Mouse (Mus musculus) neural tube, embryonic 10.5 days (tissue): ENCODE results near the gene Gaa.
A peak's percentile ranks its signal among the peaks of the same experiment; 100 is the strongest.
"Not testable (repeated sequence)": the region's sequence is repeated elsewhere in the genome, so short reads cannot be mapped to it uniquely, and the experiment has no call there.

Source experiments
- DNase-seq: peaks from one replicate; pipeline ENCODE4 v3.0.0-alpha.2; 2017; ENCODE audit warnings: low spot score; ENCODE audit errors: extremely low spot score

Gaa gene

GRCm38 (mm10) chr11:119267768-119268556 is at the start of gene Gaa:
TSS of gene Gaa (plus strand) at chr11:119267887.
- peak; percentile 98 for DNase-seq

- DNase-seq, result no peak
Measured at GRCm38 (mm10) chr11:119219816-119220465, 47.7 kb upstream of the Gaa start.

- DNase-seq, result no peak
Measured at GRCm38 (mm10) chr11:119221812-119222510, 45.7 kb upstream of the Gaa start.

GRCm38 (mm10) chr11:119223124-119223890 is 44.4 kb upstream of the Gaa start:
- DNase-seq, result no peak

GRCm38 (mm10) chr11:119224926-119225325 is 42.8 kb upstream of the Gaa start:
- DNase-seq, result no peak

- DNase-seq, result no peak
Measured at GRCm38 (mm10) chr11:119225634-119226033, 42.1 kb upstream of the Gaa start.

GRCm38 (mm10) chr11:119227591-119227990 is 40.1 kb upstream of the Gaa start:
- DNase-seq, result no peak

GRCm38 (mm10) chr11:119228091-119228781 is 39.5 kb upstream of the Gaa start, which contains the start of the genes Tbc1d16 and Ccdc40:
TSS of gene Tbc1d16 (minus strand) at chr11:119228499.
TSS of gene Ccdc40 (plus strand) at chr11:119228572.
- DNase-seq, result peak; percentile 84

GRCm38 (mm10) chr11:119228846-119229626 is 38.7 kb upstream of the Gaa start:
- DNase-seq, result peak; percentile 90

- no peak for DNase-seq
Measured at GRCm38 (mm10) chr11:119234770-119235169, 32.9 kb upstream of the Gaa start.

- DNase-seq, result peak; percentile 74
Measured at GRCm38 (mm10) chr11:119235596-119235995, 32.1 kb upstream of the Gaa start.

- DNase-seq, result no peak
Measured at GRCm38 (mm10) chr11:119236354-119236753, 31.3 kb upstream of the Gaa start.

- no peak for DNase-seq
Measured at GRCm38 (mm10) chr11:119237007-119237406, 30.7 kb upstream of the Gaa start.

- DNase-seq, result peak; percentile 53
Measured at GRCm38 (mm10) chr11:119237568-119238304, 30.0 kb upstream of the Gaa start.

- DNase-seq, result peak; percentile 45
Measured at GRCm38 (mm10) chr11:119238305-119238721, 29.4 kb upstream of the Gaa start.

- no peak for DNase-seq
Measured at GRCm38 (mm10) chr11:119239480-119239879, 28.2 kb upstream of the Gaa start.

- DNase-seq, result not testable (repeated sequence)
Measured at GRCm38 (mm10) chr11:119245543-119245942, 22.1 kb upstream of the Gaa start.

GRCm38 (mm10) chr11:119249011-119249410 is 18.7 kb upstream of the Gaa start:
- peak; percentile 63 for DNase-seq

- peak; percentile 40 for DNase-seq
Measured at GRCm38 (mm10) chr11:119250998-119251397, 16.7 kb upstream of the Gaa start.
